ENCODE assay signal across 8 mouse cellular contexts in genomic region chr13:56806776-56807490, GRCm38 (mm10). TPM values are rescaled to one million over a fixed set of nuclear protein-coding genes. Genes with fewer than 3 reads are reported as not detected.
DNase-seq lines count a peak whose midpoint lies in the region; ATAC-seq and TF ChIP-seq lines count a peak whose summit lies in the region.

No protein-coding gene starts in this region.

- no peak overlapping the region for H3K27ac ChIP-seq in intestine, postnatal 0 days (ENCODE audit: low read depth, low read length)
- H3K27ac ChIP-seq in midbrain, embryonic 11.5 days (ENCODE audit: low read depth, low read length), result no peak overlapping the region

- intact Hi-C loops in left cerebral cortex, postnatal 36 days (cut with DNase I), result loop anchor here (1.0 to 5.0 kb wide), 2 partner anchors 85 to 453 kb away; no protein-coding TSS in a partner anchor

- no peaks in the 10 kb centered on the region for H3K9me3 ChIP-seq in intestine, postnatal 0 days (ENCODE audit: control insufficient read depth)
- no peaks in the 10 kb centered on the region for H3K9me3 ChIP-seq in midbrain, embryonic 11.5 days (ENCODE audit: control insufficient read depth, low read length)

- DNase-seq in adrenal gland, postnatal 10 days, result peak; percentile 97
- DNase-seq in embryo, embryonic 9.5 days (ENCODE audit: extremely low spot score), result peak; percentile 87
- DNase-seq in left cerebral cortex, postnatal 36 days (ENCODE audit: low spot score in 2 of 2), result peak; percentile 85 to 86
- DNase-seq in midbrain, embryonic 11.5 days (ENCODE audit: low spot score, missing footprints), result peak; percentile 100
- DNase-seq in spleen, adult 18-20 months, result peak; percentile 33 to 69

- WGBS in intestine, postnatal 0 days, result 7% methylated on average over 27 of the region's 27 CpGs
- 7% methylated on average over 26 of the region's 27 CpGs for WGBS in midbrain, embryonic 11.5 days

- 0 out of 2 replicates have a peak, but pooled peaks cover 3% of the 10 kb centered on the region for H3K4me1 ChIP-seq in intestine, postnatal 0 days (replicated peaks; ENCODE audit: control insufficient read depth, insufficient read depth, low read length)
- no peaks in the 10 kb centered on the region for H3K4me1 ChIP-seq in midbrain, embryonic 11.5 days (ENCODE audit: control insufficient read depth, insufficient read depth, low read length)

- H3K36me3 ChIP-seq in intestine, postnatal 0 days (ENCODE audit: control insufficient read depth, insufficient read depth), result no peaks in the 10 kb centered on the region
- no peaks in the 10 kb centered on the region for H3K36me3 ChIP-seq in midbrain, embryonic 11.5 days (ENCODE audit: control insufficient read depth, insufficient read depth, low read length)

- peak; percentile 67 for ATAC-seq in granulocyte monocyte progenitor cell, adult 5-6 weeks (replicated peaks; ENCODE audit: poor library complexity, severe bottlenecking)
- ATAC-seq in intestine, postnatal 0 days, result peak; percentile 53; the same call in 1 of the 2 replicates
- peak; percentile 62; the same call in 1 of the 2 replicates for ATAC-seq in midbrain, embryonic 11.5 days (ENCODE audit: low FRiP score)
- ATAC-seq in monocyte, adult 5-6 weeks (replicated peaks; ENCODE audit: insufficient number of reproducible peaks, low FRiP score, low TSS enrichment, poor library complexity, severe bottlenecking), result no peak

- TF ChIP-seq CTCF in intestine, postnatal 0 days (IDR thresholded peaks at IDR 0.05; ENCODE audit: low read depth), result peak; percentile 99

- peak overlapping the region; percentile 8; the same call in 1 of the 2 replicates for H3K4me3 ChIP-seq in intestine, postnatal 0 days (ENCODE audit: low read depth, low read length)
- 0 out of 2 replicates have a peak overlapping the region, but pooled peaks have one; percentile 11 for H3K4me3 ChIP-seq in midbrain, embryonic 11.5 days (ENCODE audit: low read depth, low read length)

- H3K4me2 ChIP-seq in intestine, postnatal 0 days (replicated peaks; ENCODE audit: low read depth), result peak overlapping the region; percentile 55
- peak overlapping the region; percentile 44 for H3K4me2 ChIP-seq in midbrain, embryonic 11.5 days

- no peaks in the 10 kb centered on the region for H3K27me3 ChIP-seq in intestine, postnatal 0 days (replicated peaks; ENCODE audit: control insufficient read depth, insufficient read depth, low read length)
- H3K27me3 ChIP-seq in midbrain, embryonic 11.5 days (ENCODE audit: control insufficient read depth, insufficient read depth, low read length), result no peaks in the 10 kb centered on the region

- H3K9ac ChIP-seq in intestine, postnatal 0 days (ENCODE audit: low read depth, low read length), result no peak overlapping the region
- peak overlapping the region; percentile 53; the same call in 1 of the 2 replicates for H3K9ac ChIP-seq in midbrain, embryonic 11.5 days (ENCODE audit: low read length)

RNA-seq across cellular contexts. Expression of gene Gm45623, which starts 53.3 kb away (rescaled TPM):
- total RNA-seq in adrenal gland, postnatal 10 days (2021), result under 1 TPM in 1 of 2 experiments, not detected in 1; 0.24 TPM
- not detected in 2 replicates for total RNA-seq in granulocyte monocyte progenitor cell, adult 5-6 weeks (2014; fragmentation: Nextera tagmentation)
- not detected in 2 replicates for total RNA-seq in granulocyte monocyte progenitor cell, adult 5-6 weeks (2017)
- polyA plus RNA-seq in intestine, postnatal 0 days (2015; fragmentation: Nextera tagmentation; extraction: Ambion mirVana), result 0.13 TPM in 1 of 2 replicates, not detected in the other
- 10 to 100 TPM; 13.0 to 16.7 TPM for total RNA-seq in left cerebral cortex, postnatal 36 days (2021)
- not detected in 2 replicates for polyA plus RNA-seq in midbrain, embryonic 11.5 days (2014; fragmentation: Nextera tagmentation; extraction: Ambion mirVana)
- not detected in 3 replicates for total RNA-seq in monocyte, adult 5-6 weeks (2017)

Comparison
In these comparisons a context has a peak if more than half of its experiments do, and no peak if none do; other contexts are left out.
1. RNA of gene Gm45623, which starts 53.3 kb away (total RNA-seq): 13.0 to 16.7 TPM in left cerebral cortex, postnatal 36 days; 0.24 TPM in adrenal gland, postnatal 10 days, not detected in granulocyte monocyte progenitor cell, adult 5-6 weeks and not detected in monocyte, adult 5-6 weeks; every median in the first group is over 10 times any median in the second.
2. Peak in every context shown above with its lines, with median percentiles within 50 percentile points of each other: DNase-seq.